ENCODE assay signal across 22 mouse cellular contexts in the genomic region with DNA sequence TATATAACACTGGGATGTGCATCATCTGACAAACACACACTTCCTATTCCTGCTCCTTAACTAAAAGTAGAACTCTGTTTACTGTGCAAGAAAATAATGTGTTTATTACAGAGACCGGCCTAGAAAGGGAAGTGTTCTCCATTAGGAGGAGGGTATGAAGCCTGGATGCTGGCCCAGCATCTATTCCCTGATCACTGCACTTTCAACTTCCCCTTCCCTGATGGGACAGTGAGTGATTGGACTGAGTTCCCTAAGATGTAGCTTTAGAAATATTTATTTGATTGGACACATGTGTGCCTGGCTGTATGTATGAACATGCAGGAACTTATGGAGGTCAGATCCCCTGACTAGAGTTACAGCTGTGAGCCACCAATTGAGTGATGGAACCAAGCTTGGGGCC.
"Had no signal": no experiment of that assay in that cellular context is flagged by ENCODE, and none has a peak within 500 bp of the region (broad histone marks: within the 10 kb centered on the region; RNA-seq: fewer than 3 reads in every experiment).

No protein-coding gene starts in this region.

- DNase-seq: kidney, adult 18-20 months; kidney, adult 9 months; kidney, postnatal 14 days; kidney, postnatal 4 days; lung, adult 18-20 months; lung, postnatal 10 days; lung, postnatal 36 days; midbrain, embryonic 14.5 days; right cerebral cortex, adult 18-20 months; right cerebral cortex, postnatal 14 days; right cerebral cortex, postnatal 4 days; spleen, adult 18-20 months; thymus, postnatal 25 days had no signal

- H3K4me1 ChIP-seq: liver, embryonic 12.5 days; liver, embryonic 15.5 days; lung, embryonic 15.5 days; neural tube, embryonic 12.5 days; neural tube, embryonic 15.5 days; stomach, embryonic 15.5 days had no signal

- H3K27me3 ChIP-seq: liver, embryonic 12.5 days; liver, embryonic 15.5 days; lung, embryonic 15.5 days; neural tube, embryonic 12.5 days; neural tube, embryonic 15.5 days; stomach, embryonic 15.5 days had no signal

- H3K9ac ChIP-seq: liver, embryonic 12.5 days; liver, embryonic 15.5 days; lung, embryonic 15.5 days; neural tube, embryonic 12.5 days; neural tube, embryonic 15.5 days; stomach, embryonic 15.5 days had no signal

- H3K9me3 ChIP-seq: liver, embryonic 12.5 days; liver, embryonic 15.5 days; lung, embryonic 15.5 days; neural tube, embryonic 12.5 days; neural tube, embryonic 15.5 days; stomach, embryonic 15.5 days had no signal

- H3K4me3 ChIP-seq: left cerebral cortex, adult 2 months; liver, embryonic 12.5 days; liver, embryonic 15.5 days; lung, embryonic 15.5 days; neural tube, embryonic 12.5 days; neural tube, embryonic 15.5 days; stomach, embryonic 15.5 days had no signal

- H3K27ac ChIP-seq: left cerebral cortex, adult 2 months; liver, embryonic 12.5 days; liver, embryonic 15.5 days; lung, embryonic 15.5 days; neural tube, embryonic 12.5 days; neural tube, embryonic 15.5 days; stomach, embryonic 15.5 days had no signal

- ATAC-seq: intestine, embryonic 16.5 days; liver, embryonic 12.5 days had no signal

- H3K4me2 ChIP-seq: liver, embryonic 12.5 days; liver, embryonic 15.5 days; lung, embryonic 15.5 days; midbrain, embryonic 11.5 days; neural tube, embryonic 12.5 days; neural tube, embryonic 15.5 days; stomach, embryonic 15.5 days had no signal
